In the genomic region with DNA sequence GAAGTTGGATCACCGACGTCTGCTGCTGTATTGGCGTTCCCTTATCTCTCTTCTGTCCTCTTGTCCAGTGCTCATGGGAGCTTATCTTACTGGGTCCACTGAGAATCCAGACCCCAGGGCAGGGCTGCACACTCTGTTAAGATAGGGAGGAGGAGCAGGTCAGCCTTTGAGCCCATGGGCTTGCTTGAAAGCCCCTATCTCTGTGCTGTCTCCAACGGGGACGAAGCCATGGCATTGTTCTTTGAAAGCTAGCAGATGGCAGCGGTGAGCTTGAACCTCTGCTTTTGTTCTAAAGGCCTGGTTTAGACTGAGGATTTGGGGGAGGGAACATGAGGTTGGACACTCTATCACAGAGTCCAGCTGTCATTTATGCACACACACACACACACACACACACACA, we compare ENCODE assay signal across 20 mouse cellular contexts.
DNase-seq lines count a peak whose midpoint lies in the region; ATAC-seq and TF ChIP-seq lines count a peak whose summit lies in the region.
"Had no signal": no experiment of that assay in that cellular context is flagged by ENCODE, and none has a peak within 500 bp of the region (broad histone marks: within the 10 kb centered on the region; RNA-seq: fewer than 3 reads in every experiment).

No protein-coding gene starts in this region.

- no peak overlapping the region for H3K4me3 ChIP-seq in forebrain, embryonic 11.5 days (ENCODE audit: low read depth, low read length)
- no peak overlapping the region for H3K4me3 ChIP-seq in forebrain, embryonic 12.5 days (replicated peaks)
- H3K4me3 ChIP-seq in midbrain, embryonic 10.5 days, result no peak overlapping the region
- H3K4me3 ChIP-seq in midbrain, postnatal 0 days (ENCODE audit: low read depth, low read length), result no peak overlapping the region
- H3K4me3 ChIP-seq: limb, embryonic 12.5 days; liver, embryonic 12.5 days had no signal

- ATAC-seq in forebrain, embryonic 11.5 days (replicated peaks; ENCODE audit: low FRiP score), result 0 out of 2 replicates have a peak, but pooled peaks have one; percentile 24
- ATAC-seq in forebrain, embryonic 12.5 days (ENCODE audit: low FRiP score), result no peak
- ATAC-seq in midbrain, postnatal 0 days (ENCODE audit: low FRiP score), result no peak
- ATAC-seq in CD4-positive, CD25-positive, alpha-beta regulatory T cell, adult 4 months, result no peak
- ATAC-seq: forebrain, embryonic 14.5 days; liver, embryonic 12.5 days had no signal

- H3K4me2 ChIP-seq in forebrain, embryonic 11.5 days (ENCODE audit: low read depth, low read length, severe bottlenecking), result no peak overlapping the region
- H3K4me2 ChIP-seq in forebrain, embryonic 12.5 days, result no peak overlapping the region
- H3K4me2 ChIP-seq in midbrain, postnatal 0 days (ENCODE audit: low read depth, low read length, poor library complexity, severe bottlenecking), result no peak overlapping the region
- H3K4me2 ChIP-seq: limb, embryonic 12.5 days; liver, embryonic 12.5 days had no signal

- H3K9me3 ChIP-seq in forebrain, embryonic 11.5 days (ENCODE audit: control insufficient read depth, low read length), result no peaks in the 10 kb centered on the region
- no peaks in the 10 kb centered on the region for H3K9me3 ChIP-seq in forebrain, embryonic 12.5 days
- H3K9me3 ChIP-seq in midbrain, embryonic 10.5 days (replicated peaks), result no peaks in the 10 kb centered on the region
- no peaks in the 10 kb centered on the region for H3K9me3 ChIP-seq in midbrain, postnatal 0 days (ENCODE audit: low read length)
- H3K9me3 ChIP-seq: limb, embryonic 12.5 days; liver, embryonic 12.5 days had no signal

- WGBS in forebrain, embryonic 11.5 days, result 53% methylated on average over 6 of the region's 6 CpGs
- WGBS in forebrain, embryonic 12.5 days, result 45% methylated on average over 6 of the region's 6 CpGs
- WGBS in midbrain, embryonic 10.5 days, result 41% methylated on average over 6 of the region's 6 CpGs
- 21% methylated on average over 6 of the region's 6 CpGs for WGBS in midbrain, postnatal 0 days

- no peaks in the 10 kb centered on the region for H3K36me3 ChIP-seq in forebrain, embryonic 11.5 days (ENCODE audit: control insufficient read depth, insufficient read depth, low read length)
- H3K36me3 ChIP-seq in forebrain, embryonic 12.5 days (replicated peaks), result no peaks in the 10 kb centered on the region
- no peaks in the 10 kb centered on the region for H3K36me3 ChIP-seq in midbrain, embryonic 10.5 days
- no peaks in the 10 kb centered on the region for H3K36me3 ChIP-seq in midbrain, postnatal 0 days (ENCODE audit: insufficient read depth, low read length)
- H3K36me3 ChIP-seq: limb, embryonic 12.5 days; liver, embryonic 12.5 days had no signal

- DNase-seq in forebrain, embryonic 11.5 days (ENCODE audit: low spot score), result no peak
- peak; percentile 47 for DNase-seq in midbrain, embryonic 10.5 days (ENCODE audit: low spot score)
- no peak for DNase-seq in midbrain, postnatal 0 days (ENCODE audit: low spot score)
- peak; percentile 24 for DNase-seq in mesoderm, embryonic 11.5 days (ENCODE audit: low read depth, low spot score)
- DNase-seq in yolk sac, embryonic 10.5 days (ENCODE audit: low spot score), result peak; percentile 5
- no peak for DNase-seq in adrenal gland, postnatal 10 days
- DNase-seq: adrenal gland, postnatal 36 days; cerebellum, adult 18-20 months; gastrocnemius, postnatal 14 days; kidney, adult 18-20 months; lung, adult 2 months; lung, postnatal 4 days; thymus, postnatal 25 days had no signal

- H3K27me3 ChIP-seq in forebrain, embryonic 11.5 days (ENCODE audit: control insufficient read depth, insufficient read depth, low read length), result no peaks in the 10 kb centered on the region; the same call in 1 of the 2 replicates
- no peaks in the 10 kb centered on the region for H3K27me3 ChIP-seq in forebrain, embryonic 12.5 days
- H3K27me3 ChIP-seq in midbrain, embryonic 10.5 days (ENCODE audit: low read depth, poor library complexity, severe bottlenecking), result no peaks in the 10 kb centered on the region
- no peaks in the 10 kb centered on the region for H3K27me3 ChIP-seq in midbrain, postnatal 0 days (ENCODE audit: insufficient read depth, low read length)
- H3K27me3 ChIP-seq: CH12.LX; limb, embryonic 12.5 days had no signal

- H3K4me1 ChIP-seq in forebrain, embryonic 11.5 days (replicated peaks; ENCODE audit: control insufficient read depth, insufficient read depth, low read length), result 0 out of 2 replicates have a peak, but pooled peaks cover 5% of the 10 kb centered on the region
- peaks cover 23% of the 10 kb centered on the region for H3K4me1 ChIP-seq in forebrain, embryonic 12.5 days
- H3K4me1 ChIP-seq in midbrain, embryonic 10.5 days, result peaks cover 32% of the 10 kb centered on the region
- no peaks in the 10 kb centered on the region for H3K4me1 ChIP-seq in midbrain, postnatal 0 days (ENCODE audit: insufficient read depth, low read length)
- H3K4me1 ChIP-seq: limb, embryonic 12.5 days; liver, embryonic 12.5 days had no signal

- TF ChIP-seq CTCF in midbrain, postnatal 0 days (IDR thresholded peaks at IDR 0.05), result no peak

- H3K27ac ChIP-seq in forebrain, embryonic 11.5 days (ENCODE audit: low read depth, low read length), result no peak overlapping the region
- H3K27ac ChIP-seq in forebrain, embryonic 12.5 days, result no peak overlapping the region
- peak overlapping the region; percentile 81 for H3K27ac ChIP-seq in midbrain, embryonic 10.5 days (replicated peaks)
- no peak overlapping the region for H3K27ac ChIP-seq in midbrain, postnatal 0 days (ENCODE audit: low read depth, low read length)
- H3K27ac ChIP-seq: kidney, postnatal 0 days; limb, embryonic 12.5 days; liver, embryonic 12.5 days had no signal

- no peak overlapping the region for H3K9ac ChIP-seq in forebrain, embryonic 11.5 days (ENCODE audit: low read length)
- no peak overlapping the region for H3K9ac ChIP-seq in forebrain, embryonic 12.5 days
- no peak overlapping the region for H3K9ac ChIP-seq in midbrain, postnatal 0 days (replicated peaks; ENCODE audit: low read length, poor library complexity, severe bottlenecking)
- H3K9ac ChIP-seq: limb, embryonic 12.5 days; liver, embryonic 12.5 days had no signal

Comparison
In these comparisons a context has a peak if more than half of its experiments do, and no peak if none do; other contexts are left out.
1. DNase-seq: peak in midbrain, embryonic 10.5 days (single experiment), mesoderm, embryonic 11.5 days (single experiment) and yolk sac, embryonic 10.5 days (single experiment); none in forebrain, embryonic 11.5 days (single experiment), midbrain, postnatal 0 days (single experiment) and adrenal gland, postnatal 10 days (single experiment).